Mouse (Mus musculus): ENCODE results near the gene Spns3. TPM values are rescaled to one million over a fixed set of nuclear protein-coding genes. Genes with fewer than 3 reads are reported as not detected.

The Spns3 gene
- polyA plus RNA-seq, 1 experiment from 2014 or later, result not detected

GRCm38 (mm10) chr11:72491130-72491960, 59.0 kb downstream of the Spns3 start:
- peaks cover 8% of the 10 kb centered on the region for H3K4me1 ChIP-seq (ENCODE audit: insufficient read depth)
- no peak overlapping the region for H3K4me3 ChIP-seq (ENCODE audit: low read depth, low read length)
- H3K36me3 ChIP-seq (ENCODE audit: insufficient read depth), result no peaks in the 10 kb centered on the region
- no peak overlapping the region for H3K9ac ChIP-seq
- WGBS, result 57% methylated on average over 15 of the region's 15 CpGs
- peaks cover 20% of the 10 kb centered on the region; the same call in 1 of the 2 replicates for H3K27me3 ChIP-seq (ENCODE audit: insufficient read depth, low read length)
- ATAC-seq (ENCODE audit: insufficient read depth), result no peak
- no peak for TF ChIP-seq CTCF (IDR thresholded peaks at IDR 0.05; ENCODE audit: low read depth)
- H3K4me2 ChIP-seq, result no peak overlapping the region
- H3K9me3 ChIP-seq (ENCODE audit: low read depth, low read length), result no peaks in the 10 kb centered on the region
- no peak overlapping the region for H3K27ac ChIP-seq (ENCODE audit: low read depth)
- DNase-seq, result no peak

GRCm38 (mm10) chr11:72489881-72490301, 60.4 kb downstream of the Spns3 start, which contains the start of gene Spns2:
Gene Spns2, minus strand, starts transcription at chr11:72489904.
- H3K4me3 ChIP-seq (ENCODE audit: low read depth, low read length), result peak within 1 kb of the TSS; percentile 55
- DNase-seq (peak; percentile 95), ATAC-seq (ENCODE audit: insufficient read depth) (peak; percentile 93)
- peaks cover 12% of the 10 kb centered on the region for H3K4me1 ChIP-seq (ENCODE audit: insufficient read depth)
- H3K27ac ChIP-seq (ENCODE audit: low read depth), result no peak within 1 kb of the TSS
- peak within 1 kb of the TSS; percentile 98 for H3K4me2 ChIP-seq
- WGBS, result under 1% methylated on average over 42 of the region's 42 CpGs
- peak within 1 kb of the TSS; percentile 33 for H3K9ac ChIP-seq
- peak; percentile 36 for TF ChIP-seq CTCF (IDR thresholded peaks at IDR 0.05; ENCODE audit: low read depth)
- no peaks in the 10 kb centered on the region for H3K36me3 ChIP-seq (ENCODE audit: insufficient read depth)
- peaks cover 20% of the 10 kb centered on the region; the same call in 1 of the 2 replicates for H3K27me3 ChIP-seq (ENCODE audit: insufficient read depth, low read length)
- H3K9me3 ChIP-seq (ENCODE audit: low read depth, low read length), result no peaks in the 10 kb centered on the region

DNA sequence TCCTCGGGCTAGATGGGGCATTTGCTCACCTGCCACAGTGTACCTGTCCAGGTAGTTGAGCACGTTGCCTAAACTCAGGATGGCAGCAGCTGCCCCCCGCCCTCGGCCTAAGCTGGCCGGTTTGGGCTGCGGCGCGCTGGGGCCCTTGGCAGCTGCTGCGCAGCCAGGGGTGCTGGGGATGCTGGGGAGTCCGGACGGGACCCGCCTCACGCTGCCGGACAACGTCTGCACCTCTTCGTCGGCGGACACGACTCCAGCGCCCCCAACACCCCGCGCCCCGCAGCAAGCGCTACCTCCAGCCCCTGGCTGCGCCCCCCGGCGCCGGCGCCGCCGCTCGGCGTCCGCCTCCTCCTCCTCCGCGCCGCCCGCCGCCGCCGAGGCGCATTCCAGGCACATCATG, 60.9 kb downstream of the Spns3 start:
- H3K27me3 ChIP-seq (ENCODE audit: insufficient read depth, low read length), result peaks cover 20% of the 10 kb centered on the region; the same call in 1 of the 2 replicates
- no peak for TF ChIP-seq CTCF (IDR thresholded peaks at IDR 0.05; ENCODE audit: low read depth)
- ATAC-seq (ENCODE audit: insufficient read depth) (peak; percentile 15; the same call in 1 of the 2 replicates), DNase-seq (no peak)
- no peak overlapping the region for H3K27ac ChIP-seq (ENCODE audit: low read depth)
- peak overlapping the region; percentile 33 for H3K9ac ChIP-seq
- peaks cover 12% of the 10 kb centered on the region for H3K4me1 ChIP-seq (ENCODE audit: insufficient read depth)
- H3K9me3 ChIP-seq (ENCODE audit: low read depth, low read length), result no peaks in the 10 kb centered on the region
- peak overlapping the region; percentile 98 for H3K4me2 ChIP-seq
- peak overlapping the region; percentile 55 for H3K4me3 ChIP-seq (ENCODE audit: low read depth, low read length)
- H3K36me3 ChIP-seq (ENCODE audit: insufficient read depth), result no peaks in the 10 kb centered on the region
- WGBS, result under 1% methylated on average over 42 of the region's 42 CpGs

DNA sequence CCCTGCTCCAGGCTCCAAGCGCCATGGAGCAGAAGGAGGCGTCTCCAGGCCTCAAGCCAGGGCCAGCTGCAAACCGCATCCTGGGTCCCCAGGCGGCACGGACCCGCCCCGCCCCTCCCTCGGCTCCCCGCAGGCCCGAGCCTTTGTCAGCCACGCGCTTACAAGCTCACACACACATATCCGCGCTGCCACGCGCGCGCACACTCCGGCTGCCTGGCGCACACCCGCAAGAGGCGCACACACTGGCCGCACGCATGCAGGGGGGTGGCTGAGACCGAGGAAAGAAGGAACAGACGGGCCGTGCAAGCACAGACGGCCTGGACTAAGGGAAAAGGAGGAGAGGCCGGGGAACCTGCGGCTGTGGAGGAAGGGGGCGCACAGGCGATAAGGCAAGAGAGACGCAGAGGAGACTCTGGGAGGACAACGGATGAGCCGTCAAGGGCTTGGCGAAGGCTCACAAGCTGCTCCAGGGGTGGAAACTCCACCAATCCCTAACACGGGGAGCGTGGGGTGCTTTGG, 61.5 kb downstream of the Spns3 start:
- DNase-seq, result peak; percentile 34
- Histone ChIP-seq H3K4me2 (peak overlapping the region; percentile 98), H3K27ac (ENCODE audit: low read depth) (no peak overlapping the region), H3K27me3 (ENCODE audit: insufficient read depth, low read length) (peaks cover 20% of the 10 kb centered on the region; the same call in 1 of the 2 replicates), H3K4me1 (ENCODE audit: insufficient read depth) (peaks cover 12% of the 10 kb centered on the region), H3K9ac (peak overlapping the region; percentile 33), H3K4me3 (ENCODE audit: low read depth, low read length) (peak overlapping the region; percentile 55), H3K9me3 (ENCODE audit: low read depth, low read length) (no peaks in the 10 kb centered on the region), H3K36me3 (ENCODE audit: insufficient read depth) (no peaks in the 10 kb centered on the region)
- no peak for TF ChIP-seq CTCF (IDR thresholded peaks at IDR 0.05; ENCODE audit: low read depth)
- under 1% methylated on average over 36 of the region's 38 CpGs for WGBS
- 0 out of 2 replicates have a peak, but pooled peaks have one; percentile 29 for ATAC-seq (ENCODE audit: insufficient read depth)

DNA sequence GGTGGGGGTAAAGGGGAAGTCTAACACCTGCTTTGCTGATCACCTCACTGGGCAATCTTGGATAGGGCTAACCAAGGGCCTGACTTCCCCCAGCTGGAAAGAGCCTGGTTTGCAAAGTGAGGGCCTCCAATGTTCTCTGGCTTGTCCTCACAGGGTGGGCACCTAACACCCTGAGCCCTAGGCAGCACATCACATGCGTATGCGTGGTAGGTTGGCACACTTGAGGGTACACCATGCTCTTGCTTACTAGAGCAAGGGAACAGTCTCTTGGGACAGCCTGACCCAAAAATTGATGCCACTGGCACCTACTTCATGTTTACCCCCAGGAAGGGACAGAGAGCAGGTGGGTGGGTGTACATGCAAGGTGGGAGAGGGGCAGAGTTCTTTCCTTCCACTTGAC, 62.6 kb downstream of the Spns3 start:
- no peak for TF ChIP-seq CTCF (IDR thresholded peaks at IDR 0.05; ENCODE audit: low read depth)
- WGBS, result 89% methylated on average over 2 of the region's 2 CpGs
- Histone ChIP-seq H3K4me3 (ENCODE audit: low read depth, low read length) (no peak overlapping the region), H3K9me3 (ENCODE audit: low read depth, low read length) (no peaks in the 10 kb centered on the region), H3K4me2 (peak overlapping the region; percentile 98), H3K9ac (no peak overlapping the region), H3K27me3 (ENCODE audit: insufficient read depth, low read length) (peaks cover 20% of the 10 kb centered on the region; the same call in 1 of the 2 replicates), H3K27ac (ENCODE audit: low read depth) (no peak overlapping the region), H3K36me3 (ENCODE audit: insufficient read depth) (no peaks in the 10 kb centered on the region), H3K4me1 (ENCODE audit: insufficient read depth) (peaks cover 12% of the 10 kb centered on the region)
- DNase-seq (no peak), ATAC-seq (ENCODE audit: insufficient read depth) (no peak)

- TF ChIP-seq CTCF (IDR thresholded peaks at IDR 0.05; ENCODE audit: low read depth), result no peak
- Histone ChIP-seq H3K4me1 (ENCODE audit: insufficient read depth) (peaks cover 12% of the 10 kb centered on the region), H3K4me2 (peak overlapping the region; percentile 98), H3K9ac (no peak overlapping the region), H3K27me3 (ENCODE audit: insufficient read depth, low read length) (peaks cover 20% of the 10 kb centered on the region; the same call in 1 of the 2 replicates), H3K27ac (ENCODE audit: low read depth) (no peak overlapping the region), H3K9me3 (ENCODE audit: low read depth, low read length) (no peaks in the 10 kb centered on the region), H3K36me3 (ENCODE audit: insufficient read depth) (no peaks in the 10 kb centered on the region), H3K4me3 (ENCODE audit: low read depth, low read length) (no peak overlapping the region)
- DNase-seq, result no peak
- ATAC-seq (ENCODE audit: insufficient read depth), result no peak
- 48% methylated on average over 5 of the region's 5 CpGs for WGBS
Measured at GRCm38 (mm10) chr11:72487171-72487570, 63.1 kb downstream of the Spns3 start.

- H3K4me1 ChIP-seq (ENCODE audit: insufficient read depth), result peaks cover 12% of the 10 kb centered on the region
- no peak overlapping the region for H3K9ac ChIP-seq
- H3K27ac ChIP-seq (ENCODE audit: low read depth), result no peak overlapping the region
- DNase-seq (no peak), ATAC-seq (ENCODE audit: insufficient read depth) (no peak)
- peaks cover 20% of the 10 kb centered on the region; the same call in 1 of the 2 replicates for H3K27me3 ChIP-seq (ENCODE audit: insufficient read depth, low read length)
- H3K9me3 ChIP-seq (ENCODE audit: low read depth, low read length), result no peaks in the 10 kb centered on the region
- WGBS, result 62% methylated on average over 11 of the region's 11 CpGs
- H3K4me3 ChIP-seq (ENCODE audit: low read depth, low read length), result no peak overlapping the region
- H3K36me3 ChIP-seq (ENCODE audit: insufficient read depth), result no peaks in the 10 kb centered on the region
- TF ChIP-seq CTCF (IDR thresholded peaks at IDR 0.05; ENCODE audit: low read depth), result no peak
- no peak overlapping the region for H3K4me2 ChIP-seq
Measured at GRCm38 (mm10) chr11:72485960-72486359, 64.3 kb downstream of the Spns3 start.
